Mouse (Mus musculus): ENCODE data around the gene Tmprss12. TPM values are rescaled to one million over a fixed set of nuclear protein-coding genes. Genes with fewer than 3 reads are reported as not detected.
"Not testable (repeated sequence)": the region's sequence is repeated elsewhere in the genome, so short reads cannot be mapped to it uniquely, and the experiment has no call there.

The Tmprss12 gene
- polyA plus RNA-seq, 1 experiment from 2014 or later = not detected

GRCm38 (mm10) chr15:100258646-100259425 is 21.8 kb upstream of the Tmprss12 start:
- no peak overlapping the region for H3K27ac ChIP-seq (replicated peaks)
- no peaks in the 10 kb centered on the region for H3K9me3 ChIP-seq
- no peak overlapping the region for H3K4me3 ChIP-seq
- no peaks in the 10 kb centered on the region for H3K27me3 ChIP-seq
- no peak overlapping the region for H3K9ac ChIP-seq
- no peaks in the 10 kb centered on the region for H3K4me1 ChIP-seq (replicated peaks)
- H3K36me3 ChIP-seq = peaks cover 67% of the 10 kb centered on the region
- ATAC-seq (ENCODE audit: low read depth) = no peak
- H3K4me2 ChIP-seq = no peak overlapping the region
- 94% methylated on average over 7 of the region's 7 CpGs for WGBS

- H3K4me1 ChIP-seq (replicated peaks); ATAC-seq (ENCODE audit: low read depth); H3K27ac ChIP-seq (replicated peaks); H3K9ac ChIP-seq; H3K27me3 ChIP-seq; H3K4me3 ChIP-seq; H3K4me2 ChIP-seq; H3K9me3 ChIP-seq: not testable (repeated sequence)
- peaks cover 52% of the 10 kb centered on the region for H3K36me3 ChIP-seq
- 84% methylated on average over 6 of the region's 7 CpGs for WGBS
These were observed 20.3 kb upstream of the Tmprss12 start for GRCm38 (mm10) chr15:100260351-100260750.

- Histone ChIP-seq H3K36me3 (peaks cover 24% of the 10 kb centered on the region), H3K9me3 (no peaks in the 10 kb centered on the region), H3K4me1 (replicated peaks) (no peaks in the 10 kb centered on the region), H3K4me2 (no peak overlapping the region), H3K27me3 (no peaks in the 10 kb centered on the region), H3K4me3 (no peak overlapping the region), H3K9ac (no peak overlapping the region), H3K27ac (replicated peaks) (no peak overlapping the region)
- ATAC-seq (ENCODE audit: low read depth) = no peak
- WGBS = 15% methylated on average over 4 of the region's 4 CpGs
These were observed 17.3 kb upstream of the Tmprss12 start for GRCm38 (mm10) chr15:100263246-100263905.

GRCm38 (mm10) chr15:100265586-100266325 is 14.9 kb upstream of the Tmprss12 start:
- H3K9ac ChIP-seq = no peak overlapping the region
- WGBS = 90% methylated on average over 4 of the region's 5 CpGs
- H3K4me2 ChIP-seq = no peak overlapping the region
- H3K4me1 ChIP-seq (replicated peaks) = no peaks in the 10 kb centered on the region
- H3K36me3 ChIP-seq = peaks cover 10% of the 10 kb centered on the region
- no peak overlapping the region for H3K4me3 ChIP-seq
- ATAC-seq (ENCODE audit: low read depth) = no peak
- no peak overlapping the region for H3K27ac ChIP-seq (replicated peaks)
- H3K9me3 ChIP-seq = no peaks in the 10 kb centered on the region
- H3K27me3 ChIP-seq = no peaks in the 10 kb centered on the region

GRCm38 (mm10) chr15:100268916-100269315 is 11.7 kb upstream of the Tmprss12 start:
- no peak overlapping the region for H3K4me2 ChIP-seq
- H3K4me1 ChIP-seq (replicated peaks) = no peaks in the 10 kb centered on the region
- no peak overlapping the region for H3K27ac ChIP-seq (replicated peaks)
- WGBS = 74% methylated on average over 2 of the region's 2 CpGs
- no peak for ATAC-seq (ENCODE audit: low read depth)
- no peak overlapping the region for H3K4me3 ChIP-seq
- no peaks in the 10 kb centered on the region for H3K36me3 ChIP-seq
- no peaks in the 10 kb centered on the region for H3K27me3 ChIP-seq
- no peak overlapping the region for H3K9ac ChIP-seq
- no peaks in the 10 kb centered on the region for H3K9me3 ChIP-seq

GRCm38 (mm10) chr15:100269776-100270175 is 10.9 kb upstream of the Tmprss12 start:
- H3K9ac ChIP-seq = no peak overlapping the region
- no peaks in the 10 kb centered on the region for H3K27me3 ChIP-seq
- no peak for ATAC-seq (ENCODE audit: low read depth)
- WGBS = 15% methylated on average over 9 of the region's 9 CpGs
- no peak overlapping the region for H3K27ac ChIP-seq (replicated peaks)
- no peaks in the 10 kb centered on the region for H3K4me1 ChIP-seq (replicated peaks)
- H3K9me3 ChIP-seq = 0 out of 2 replicates have a peak, but pooled peaks cover under 1% of the 10 kb centered on the region
- no peak overlapping the region for H3K4me3 ChIP-seq
- H3K36me3 ChIP-seq = no peaks in the 10 kb centered on the region
- H3K4me2 ChIP-seq = no peak overlapping the region

- H3K27ac ChIP-seq (replicated peaks); H3K4me1 ChIP-seq (replicated peaks); H3K9me3 ChIP-seq; H3K4me3 ChIP-seq; H3K27me3 ChIP-seq; ATAC-seq (ENCODE audit: low read depth); H3K9ac ChIP-seq; H3K4me2 ChIP-seq; H3K36me3 ChIP-seq: not testable (repeated sequence)
- WGBS = 32% methylated on average over 7 of the region's 7 CpGs
These were observed 10.0 kb upstream of the Tmprss12 start for GRCm38 (mm10) chr15:100270609-100271008.

GRCm38 (mm10) chr15:100271411-100271810 is 9.2 kb upstream of the Tmprss12 start:
- H3K4me2 ChIP-seq = no peak overlapping the region
- no peak overlapping the region for H3K9ac ChIP-seq
- H3K27ac ChIP-seq (replicated peaks) = no peak overlapping the region
- 59% methylated on average over 14 of the region's 14 CpGs for WGBS
- no peaks in the 10 kb centered on the region for H3K4me1 ChIP-seq (replicated peaks)
- no peak for ATAC-seq (ENCODE audit: low read depth)
- H3K36me3 ChIP-seq = no peaks in the 10 kb centered on the region
- H3K27me3 ChIP-seq = no peaks in the 10 kb centered on the region
- H3K9me3 ChIP-seq = 0 out of 2 replicates have a peak, but pooled peaks cover 3% of the 10 kb centered on the region
- no peak overlapping the region for H3K4me3 ChIP-seq

- not testable (repeated sequence) for H3K4me3 ChIP-seq; H3K4me2 ChIP-seq; H3K27me3 ChIP-seq; H3K36me3 ChIP-seq; ATAC-seq (ENCODE audit: low read depth); H3K9ac ChIP-seq; H3K4me1 ChIP-seq (replicated peaks); H3K9me3 ChIP-seq; H3K27ac ChIP-seq (replicated peaks)
- WGBS = 89% methylated on average over 4 of the region's 4 CpGs
These were observed 6.8 kb upstream of the Tmprss12 start for GRCm38 (mm10) chr15:100273791-100274308.

- Histone ChIP-seq H3K36me3 (no peaks in the 10 kb centered on the region), H3K4me3 (no peak overlapping the region), H3K27me3 (no peaks in the 10 kb centered on the region), H3K4me2 (no peak overlapping the region), H3K9me3 (0 out of 2 replicates have a peak, but pooled peaks cover 3% of the 10 kb centered on the region), H3K9ac (no peak overlapping the region), H3K27ac (replicated peaks) (no peak overlapping the region), H3K4me1 (replicated peaks) (no peaks in the 10 kb centered on the region)
- WGBS = 91% methylated on average over 7 of the region's 7 CpGs
- no peak for ATAC-seq (ENCODE audit: low read depth)
These were observed 5.7 kb upstream of the Tmprss12 start for GRCm38 (mm10) chr15:100274790-100275559.

- H3K4me1 ChIP-seq (replicated peaks) = no peaks in the 10 kb centered on the region
- ATAC-seq (ENCODE audit: low read depth) = no peak
- H3K4me3 ChIP-seq = no peak overlapping the region
- H3K9ac ChIP-seq = no peak overlapping the region
- no peaks in the 10 kb centered on the region for H3K36me3 ChIP-seq
- no peaks in the 10 kb centered on the region for H3K27me3 ChIP-seq
- no peak overlapping the region for H3K4me2 ChIP-seq
- no peak overlapping the region for H3K27ac ChIP-seq (replicated peaks)
- 0 out of 2 replicates have a peak, but pooled peaks cover 3% of the 10 kb centered on the region for H3K9me3 ChIP-seq
- WGBS = 98% methylated on average over 4 of the region's 4 CpGs
These were observed 4.2 kb upstream of the Tmprss12 start for GRCm38 (mm10) chr15:100276403-100276802.

Measured in neural tube, embryonic 13.5 days (tissue).